Mouse (Mus musculus): Measurements from ENCODE around the gene Sacs. TPM values are rescaled to one million over a fixed set of nuclear protein-coding genes. Genes with fewer than 3 reads are reported as not detected.
"Not testable (repeated sequence)": the region's sequence is repeated elsewhere in the genome, so short reads cannot be mapped to it uniquely, and the experiment has no call there.

Sacs gene
- polyA plus RNA-seq, 1 experiment from 2014 or later, result 7.4 TPM

- Histone ChIP-seq H3K27me3 (ENCODE audit: control insufficient read depth, insufficient read depth, low read length) (0 out of 2 replicates have a peak, but pooled peaks cover 3% of the 10 kb centered on the region), H3K27ac (replicated peaks in 1 of 2; ENCODE audit: control insufficient read depth in 1 of 2, insufficient read depth in 1 of 2, low read depth in 2 of 2, low read length in 2 of 2) (no peak overlapping the region), H3K4me2 (ENCODE audit: low read length) (no peak overlapping the region), H3K9me3 (ENCODE audit: control insufficient read depth, low read length) (no peaks in the 10 kb centered on the region), H3K36me3 (ENCODE audit: control insufficient read depth, insufficient read depth, low read length) (no peaks in the 10 kb centered on the region), H3K4me1 (ENCODE audit: control insufficient read depth in 2 of 2, insufficient read depth in 2 of 2, low read length in 2 of 2) (peaks cover 2 to 5% of the 10 kb centered on the region in 2 experiments; a peak in 2 of 4 replicates), H3K4me3 (ENCODE audit: control insufficient read depth in 1 of 2, insufficient read depth in 1 of 2, low read depth in 1 of 2, low read length in 2 of 2) (no peak overlapping the region), H3K9ac (ENCODE audit: low read length) (no peak overlapping the region)
- no peak for ATAC-seq (ENCODE audit: insufficient number of reproducible peaks, insufficient read depth, low FRiP score, low read depth)
- WGBS, result 74% methylated on average over 5 of the region's 5 CpGs
These were observed 847 bp upstream of the Sacs start for GRCm38 (mm10) chr14:61137410-61137809.

- H3K4me3 ChIP-seq (ENCODE audit: control insufficient read depth in 1 of 2, insufficient read depth in 1 of 2, low read depth in 1 of 2, low read length in 2 of 2), result peak overlapping the region; percentile 51 to 91
- H3K36me3 ChIP-seq (ENCODE audit: control insufficient read depth, insufficient read depth, low read length), result no peaks in the 10 kb centered on the region
- ATAC-seq (ENCODE audit: insufficient number of reproducible peaks, insufficient read depth, low FRiP score, low read depth), result no peak
- no peak overlapping the region; a peak in 2 of 4 replicates for H3K27ac ChIP-seq (replicated peaks in 1 of 2; ENCODE audit: control insufficient read depth in 1 of 2, insufficient read depth in 1 of 2, low read depth in 2 of 2, low read length in 2 of 2)
- H3K4me1 ChIP-seq (ENCODE audit: control insufficient read depth in 2 of 2, insufficient read depth in 2 of 2, low read length in 2 of 2), result peaks cover 2 to 5% of the 10 kb centered on the region in 2 experiments; a peak in 2 of 4 replicates
- H3K27me3 ChIP-seq (ENCODE audit: control insufficient read depth, insufficient read depth, low read length), result 0 out of 2 replicates have a peak, but pooled peaks cover 3% of the 10 kb centered on the region
- H3K9me3 ChIP-seq (ENCODE audit: control insufficient read depth, low read length), result no peaks in the 10 kb centered on the region
- peak overlapping the region; percentile 71 for H3K4me2 ChIP-seq (ENCODE audit: low read length)
- H3K9ac ChIP-seq (ENCODE audit: low read length), result peak overlapping the region; percentile 78
- WGBS, result 20% methylated on average over 8 of the region's 8 CpGs
These were observed 440 bp downstream of the Sacs start for GRCm38 (mm10) chr14:61138727-61139067.

- no peak overlapping the region for H3K4me2 ChIP-seq (ENCODE audit: low read length)
- no peak overlapping the region for H3K27ac ChIP-seq (replicated peaks in 1 of 2; ENCODE audit: control insufficient read depth in 1 of 2, insufficient read depth in 1 of 2, low read depth in 2 of 2, low read length in 2 of 2)
- H3K4me1 ChIP-seq (ENCODE audit: control insufficient read depth in 2 of 2, insufficient read depth in 2 of 2, low read length in 2 of 2), result peaks cover 0 to 2% of the 10 kb centered on the region in 2 experiments; a peak in 1 of 4 replicates
- H3K36me3 ChIP-seq (ENCODE audit: control insufficient read depth, insufficient read depth, low read length), result no peaks in the 10 kb centered on the region
- ATAC-seq (ENCODE audit: insufficient number of reproducible peaks, insufficient read depth, low FRiP score, low read depth), result no peak
- 83% methylated on average over 8 of the region's 8 CpGs for WGBS
- H3K9me3 ChIP-seq (ENCODE audit: control insufficient read depth, low read length), result no peaks in the 10 kb centered on the region
- H3K27me3 ChIP-seq (ENCODE audit: control insufficient read depth, insufficient read depth, low read length), result no peaks in the 10 kb centered on the region
- no peak overlapping the region for H3K9ac ChIP-seq (ENCODE audit: low read length)
- H3K4me3 ChIP-seq (ENCODE audit: control insufficient read depth in 1 of 2, insufficient read depth in 1 of 2, low read depth in 1 of 2, low read length in 2 of 2), result no peak overlapping the region
These were observed 5.1 kb downstream of the Sacs start for GRCm38 (mm10) chr14:61143358-61143757.

GRCm38 (mm10) chr14:61143869-61144268 is 5.6 kb downstream of the Sacs start:
- H3K27me3 ChIP-seq (ENCODE audit: control insufficient read depth, insufficient read depth, low read length), result no peaks in the 10 kb centered on the region
- WGBS, result 34% methylated on average over 11 of the region's 11 CpGs
- no peaks in the 10 kb centered on the region for H3K9me3 ChIP-seq (ENCODE audit: control insufficient read depth, low read length)
- no peak overlapping the region for H3K27ac ChIP-seq (replicated peaks in 1 of 2; ENCODE audit: control insufficient read depth in 1 of 2, insufficient read depth in 1 of 2, low read depth in 2 of 2, low read length in 2 of 2)
- H3K4me2 ChIP-seq (ENCODE audit: low read length), result no peak overlapping the region
- ATAC-seq (ENCODE audit: insufficient number of reproducible peaks, insufficient read depth, low FRiP score, low read depth), result no peak
- H3K9ac ChIP-seq (ENCODE audit: low read length), result no peak overlapping the region
- no peaks in the 10 kb centered on the region for H3K36me3 ChIP-seq (ENCODE audit: control insufficient read depth, insufficient read depth, low read length)
- no peaks in the 10 kb centered on the region for H3K4me1 ChIP-seq (ENCODE audit: control insufficient read depth in 2 of 2, insufficient read depth in 2 of 2, low read length in 2 of 2)
- no peak overlapping the region for H3K4me3 ChIP-seq (ENCODE audit: control insufficient read depth in 1 of 2, insufficient read depth in 1 of 2, low read depth in 1 of 2, low read length in 2 of 2)

- not testable (repeated sequence) for H3K27me3 ChIP-seq (ENCODE audit: control insufficient read depth, insufficient read depth, low read length); ATAC-seq (ENCODE audit: insufficient number of reproducible peaks, insufficient read depth, low FRiP score, low read depth); H3K27ac ChIP-seq (replicated peaks in 1 of 2; ENCODE audit: control insufficient read depth in 1 of 2, insufficient read depth in 1 of 2, low read depth in 2 of 2, low read length in 2 of 2); H3K36me3 ChIP-seq (ENCODE audit: control insufficient read depth, insufficient read depth, low read length); H3K4me3 ChIP-seq (ENCODE audit: control insufficient read depth in 1 of 2, insufficient read depth in 1 of 2, low read depth in 1 of 2, low read length in 2 of 2); H3K9ac ChIP-seq (ENCODE audit: low read length); H3K4me2 ChIP-seq (ENCODE audit: low read length); H3K4me1 ChIP-seq (ENCODE audit: control insufficient read depth in 2 of 2, insufficient read depth in 2 of 2, low read length in 2 of 2); H3K9me3 ChIP-seq (ENCODE audit: control insufficient read depth, low read length)
- 89% methylated on average over 12 of the region's 13 CpGs for WGBS
These were observed 12.2 kb downstream of the Sacs start for GRCm38 (mm10) chr14:61150416-61150815.

GRCm38 (mm10) chr14:61154900-61155585 is 16.8 kb downstream of the Sacs start:
- H3K9me3 ChIP-seq (ENCODE audit: control insufficient read depth, low read length), result no peaks in the 10 kb centered on the region
- WGBS, result 81% methylated on average over 6 of the region's 6 CpGs
- ATAC-seq (ENCODE audit: insufficient number of reproducible peaks, insufficient read depth, low FRiP score, low read depth), result no peak
- H3K27me3 ChIP-seq (ENCODE audit: control insufficient read depth, insufficient read depth, low read length), result no peaks in the 10 kb centered on the region
- H3K36me3 ChIP-seq (ENCODE audit: control insufficient read depth, insufficient read depth, low read length), result no peaks in the 10 kb centered on the region
- no peak overlapping the region for H3K9ac ChIP-seq (ENCODE audit: low read length)
- H3K4me3 ChIP-seq (ENCODE audit: control insufficient read depth in 1 of 2, insufficient read depth in 1 of 2, low read depth in 1 of 2, low read length in 2 of 2), result no peak overlapping the region
- H3K27ac ChIP-seq (replicated peaks in 1 of 2; ENCODE audit: control insufficient read depth in 1 of 2, insufficient read depth in 1 of 2, low read depth in 2 of 2, low read length in 2 of 2), result no peak overlapping the region
- no peak overlapping the region for H3K4me2 ChIP-seq (ENCODE audit: low read length)
- peaks cover 4 to 9% of the 10 kb centered on the region in 2 experiments; a peak in 3 of 4 replicates for H3K4me1 ChIP-seq (ENCODE audit: control insufficient read depth in 2 of 2, insufficient read depth in 2 of 2, low read length in 2 of 2)

- Histone ChIP-seq H3K27ac (replicated peaks in 1 of 2; ENCODE audit: control insufficient read depth in 1 of 2, insufficient read depth in 1 of 2, low read depth in 2 of 2, low read length in 2 of 2) (0 out of 4 replicates have a peak overlapping the region, but pooled peaks of 1 of the 2 experiments have one; percentile 9), H3K27me3 (ENCODE audit: control insufficient read depth, insufficient read depth, low read length) (no peaks in the 10 kb centered on the region), H3K36me3 (ENCODE audit: control insufficient read depth, insufficient read depth, low read length) (no peaks in the 10 kb centered on the region), H3K9ac (ENCODE audit: low read length) (no peak overlapping the region), H3K4me1 (ENCODE audit: control insufficient read depth in 2 of 2, insufficient read depth in 2 of 2, low read length in 2 of 2) (peaks cover 4 to 10% of the 10 kb centered on the region in 2 experiments), H3K9me3 (ENCODE audit: control insufficient read depth, low read length) (no peaks in the 10 kb centered on the region), H3K4me2 (ENCODE audit: low read length) (no peak overlapping the region), H3K4me3 (ENCODE audit: control insufficient read depth in 1 of 2, insufficient read depth in 1 of 2, low read depth in 1 of 2, low read length in 2 of 2) (no peak overlapping the region)
- no peak for ATAC-seq (ENCODE audit: insufficient number of reproducible peaks, insufficient read depth, low FRiP score, low read depth)
These were observed 17.4 kb downstream of the Sacs start for GRCm38 (mm10) chr14:61155687-61156086.

GRCm38 (mm10) chr14:61157426-61157825 is 19.2 kb downstream of the Sacs start:
- not testable (repeated sequence) for H3K27me3 ChIP-seq (ENCODE audit: control insufficient read depth, insufficient read depth, low read length); H3K4me2 ChIP-seq (ENCODE audit: low read length); H3K9ac ChIP-seq (ENCODE audit: low read length); ATAC-seq (ENCODE audit: insufficient number of reproducible peaks, insufficient read depth, low FRiP score, low read depth); H3K4me3 ChIP-seq (ENCODE audit: control insufficient read depth in 1 of 2, insufficient read depth in 1 of 2, low read depth in 1 of 2, low read length in 2 of 2); H3K27ac ChIP-seq (replicated peaks in 1 of 2; ENCODE audit: control insufficient read depth in 1 of 2, insufficient read depth in 1 of 2, low read depth in 2 of 2, low read length in 2 of 2); H3K9me3 ChIP-seq (ENCODE audit: control insufficient read depth, low read length); H3K36me3 ChIP-seq (ENCODE audit: control insufficient read depth, insufficient read depth, low read length)
- 73% methylated on average over 4 of the region's 7 CpGs for WGBS
- peaks cover 18 to 27% of the 10 kb centered on the region in 2 experiments for H3K4me1 ChIP-seq (ENCODE audit: control insufficient read depth in 2 of 2, insufficient read depth in 2 of 2, low read length in 2 of 2)
